Mouse (Mus musculus): ENCODE data around the gene Acsf2. TPM values are rescaled to one million over a fixed set of nuclear protein-coding genes. Genes with fewer than 3 reads are reported as not detected.

Acsf2 gene
- polyA plus RNA-seq, 1 experiment from 2014 or later, result 7.0 TPM

DNA sequence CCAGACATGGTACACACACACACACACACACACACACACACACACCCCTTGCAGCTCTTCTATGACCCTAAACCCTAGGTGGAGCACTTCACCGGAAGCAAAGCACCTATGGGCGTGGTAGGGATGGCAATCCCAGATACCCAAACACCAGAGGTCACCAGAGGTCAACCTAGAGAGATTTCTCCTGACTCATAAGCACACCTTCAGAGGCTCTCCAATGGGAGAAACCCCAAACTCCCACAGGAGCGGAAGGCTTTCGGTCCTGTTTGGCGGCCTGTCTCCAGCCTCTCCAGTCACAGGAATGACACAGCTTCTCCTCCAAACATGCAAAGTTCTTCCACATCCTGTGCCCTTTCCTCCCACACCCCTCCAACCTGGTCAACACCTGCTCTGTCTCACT lies 55.3 kb downstream of the Acsf2 start:
- Histone ChIP-seq H3K27me3 (ENCODE audit: insufficient read depth, low read length) (no peaks in the 10 kb centered on the region), H3K4me1 (replicated peaks; ENCODE audit: insufficient read depth, low read length) (peaks cover 7% of the 10 kb centered on the region; the same call in 1 of the 2 replicates), H3K36me3 (ENCODE audit: insufficient read depth, low read length) (no peaks in the 10 kb centered on the region), H3K9me3 (replicated peaks; ENCODE audit: low read length) (no peaks in the 10 kb centered on the region), H3K4me2 (ENCODE audit: low read length) (no peak overlapping the region), H3K4me3 (replicated peaks; ENCODE audit: low read depth, low read length) (no peak overlapping the region), H3K9ac (ENCODE audit: low read depth, low read length) (no peak overlapping the region), H3K27ac (no peak overlapping the region)
- DNase-seq (ENCODE audit: low spot score) (no peak), ATAC-seq (replicated peaks; ENCODE audit: low FRiP score, low read depth) (no peak)
- 97% methylated on average over 5 of the region's 5 CpGs for WGBS
- no peak for TF ChIP-seq CTCF (IDR thresholded peaks at IDR 0.05; ENCODE audit: low read depth)

DNA sequence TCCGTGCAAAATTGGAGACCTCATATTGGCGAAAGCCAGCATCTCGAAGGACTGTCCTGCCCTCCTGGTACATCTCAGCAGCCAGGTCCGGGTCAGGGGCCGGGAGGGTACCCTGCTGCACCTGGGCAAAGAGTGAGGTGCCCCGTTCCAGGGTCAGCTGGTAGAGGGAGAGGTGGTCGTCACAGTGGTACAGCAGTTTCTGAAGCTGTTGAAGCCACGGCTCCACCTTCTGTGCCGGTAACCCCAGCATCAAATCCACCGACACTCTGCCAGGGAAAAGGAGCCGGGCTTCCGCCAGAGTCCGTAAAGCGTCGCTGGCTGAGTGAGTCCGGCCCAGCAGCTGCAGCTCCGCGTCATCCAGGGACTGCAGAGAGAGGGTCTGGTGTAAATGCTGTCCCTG lies 57.2 kb downstream of the Acsf2 start:
- Histone ChIP-seq H3K36me3 (ENCODE audit: insufficient read depth, low read length) (no peaks in the 10 kb centered on the region), H3K4me2 (ENCODE audit: low read length) (peak overlapping the region; percentile 39), H3K27me3 (ENCODE audit: insufficient read depth, low read length) (no peaks in the 10 kb centered on the region), H3K9ac (ENCODE audit: low read depth, low read length) (no peak overlapping the region), H3K9me3 (replicated peaks; ENCODE audit: low read length) (no peaks in the 10 kb centered on the region), H3K27ac (no peak overlapping the region), H3K4me3 (replicated peaks; ENCODE audit: low read depth, low read length) (no peak overlapping the region), H3K4me1 (replicated peaks; ENCODE audit: insufficient read depth, low read length) (peaks cover 7% of the 10 kb centered on the region; the same call in 1 of the 2 replicates)
- 53% methylated on average over 18 of the region's 18 CpGs for WGBS
- ATAC-seq (replicated peaks; ENCODE audit: low FRiP score, low read depth) (no peak), DNase-seq (ENCODE audit: low spot score) (no peak)
- TF ChIP-seq CTCF (IDR thresholded peaks at IDR 0.05; ENCODE audit: low read depth), result no peak

- ATAC-seq (replicated peaks; ENCODE audit: low FRiP score, low read depth), result no peak
- Histone ChIP-seq H3K27me3 (ENCODE audit: insufficient read depth, low read length) (no peaks in the 10 kb centered on the region), H3K4me2 (ENCODE audit: low read length) (peak overlapping the region; percentile 39), H3K4me1 (replicated peaks; ENCODE audit: insufficient read depth, low read length) (peaks cover 7% of the 10 kb centered on the region; the same call in 1 of the 2 replicates), H3K9ac (ENCODE audit: low read depth, low read length) (no peak overlapping the region), H3K9me3 (replicated peaks; ENCODE audit: low read length) (no peaks in the 10 kb centered on the region), H3K36me3 (ENCODE audit: insufficient read depth, low read length) (no peaks in the 10 kb centered on the region), H3K4me3 (replicated peaks; ENCODE audit: low read depth, low read length) (no peak overlapping the region), H3K27ac (peak overlapping the region; percentile 31; the same call in 1 of the 2 replicates)
- DNase-seq (ENCODE audit: low spot score), result peak; percentile 93
- 21% methylated on average over 9 of the region's 9 CpGs for WGBS
- TF ChIP-seq CTCF (IDR thresholded peaks at IDR 0.05; ENCODE audit: low read depth), result peak; percentile 95
These were observed 57.7 kb downstream of the Acsf2 start for GRCm38 (mm10) chr11:94543932-94544331.

- no peaks in the 10 kb centered on the region for H3K9me3 ChIP-seq (replicated peaks; ENCODE audit: low read length)
- no peak for ATAC-seq (replicated peaks; ENCODE audit: low FRiP score, low read depth)
- no peak for TF ChIP-seq CTCF (IDR thresholded peaks at IDR 0.05; ENCODE audit: low read depth)
- H3K27me3 ChIP-seq (ENCODE audit: insufficient read depth, low read length), result no peaks in the 10 kb centered on the region
- no peaks in the 10 kb centered on the region for H3K36me3 ChIP-seq (ENCODE audit: insufficient read depth, low read length)
- peaks cover 3% of the 10 kb centered on the region; the same call in 1 of the 2 replicates for H3K4me1 ChIP-seq (replicated peaks; ENCODE audit: insufficient read depth, low read length)
- H3K9ac ChIP-seq (ENCODE audit: low read depth, low read length), result no peak overlapping the region
- no peak overlapping the region for H3K4me3 ChIP-seq (replicated peaks; ENCODE audit: low read depth, low read length)
- DNase-seq (ENCODE audit: low spot score), result no peak
- H3K27ac ChIP-seq, result no peak overlapping the region
- WGBS, result 87% methylated on average over 12 of the region's 12 CpGs
- no peak overlapping the region for H3K4me2 ChIP-seq (ENCODE audit: low read length)
These were observed 58.3 kb downstream of the Acsf2 start for GRCm38 (mm10) chr11:94543344-94543743.

DNA sequence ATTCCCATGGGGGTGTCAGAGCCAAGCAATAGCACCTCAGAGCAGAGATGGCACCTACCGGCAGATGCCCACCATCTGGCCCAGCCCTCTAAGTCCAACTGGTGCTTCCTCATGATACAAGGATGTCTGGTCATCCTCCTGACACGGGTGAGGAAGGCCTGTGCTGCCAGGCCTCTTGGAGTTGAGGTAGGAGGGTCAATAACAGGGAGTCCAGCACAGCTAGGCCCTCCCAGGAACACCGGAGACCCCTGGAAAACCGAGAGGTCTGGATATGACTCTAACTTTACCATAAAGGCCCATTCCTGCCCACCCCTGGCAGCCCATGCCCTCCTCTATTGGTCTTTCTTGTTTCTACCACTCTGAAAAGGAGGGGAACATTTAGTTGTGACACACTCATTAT lies 59.3 kb downstream of the Acsf2 start:
- Histone ChIP-seq H3K4me1 (replicated peaks; ENCODE audit: insufficient read depth, low read length) (no peaks in the 10 kb centered on the region), H3K4me3 (replicated peaks; ENCODE audit: low read depth, low read length) (no peak overlapping the region), H3K4me2 (ENCODE audit: low read length) (no peak overlapping the region), H3K27ac (no peak overlapping the region), H3K9me3 (replicated peaks; ENCODE audit: low read length) (no peaks in the 10 kb centered on the region), H3K36me3 (ENCODE audit: insufficient read depth, low read length) (no peaks in the 10 kb centered on the region), H3K9ac (ENCODE audit: low read depth, low read length) (no peak overlapping the region), H3K27me3 (ENCODE audit: insufficient read depth, low read length) (no peaks in the 10 kb centered on the region)
- DNase-seq (ENCODE audit: low spot score), result no peak
- WGBS, result 86% methylated on average over 4 of the region's 4 CpGs
- no peak for TF ChIP-seq CTCF (IDR thresholded peaks at IDR 0.05; ENCODE audit: low read depth)
- no peak for ATAC-seq (replicated peaks; ENCODE audit: low FRiP score, low read depth)

DNA sequence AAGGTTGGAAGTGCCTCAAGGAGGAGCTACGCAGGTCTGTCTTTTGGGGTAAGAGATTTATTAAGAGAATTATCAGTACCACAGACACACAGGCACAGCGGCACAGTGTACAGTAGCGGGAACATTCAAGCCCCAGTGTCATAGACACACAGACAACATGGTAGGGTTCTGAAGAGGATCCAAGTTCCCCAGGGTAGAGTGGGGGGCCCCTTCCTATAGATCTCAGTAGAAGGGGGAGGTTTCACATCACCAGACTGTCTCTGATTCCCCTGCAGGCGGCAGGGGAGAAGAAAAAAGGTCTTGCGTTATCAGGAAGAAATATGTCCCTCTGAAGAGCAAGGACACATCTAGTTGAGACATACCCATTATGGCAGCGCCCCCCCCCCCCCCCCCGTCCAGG lies 61.9 kb downstream of the Acsf2 start:
- no peak for ATAC-seq (replicated peaks; ENCODE audit: low FRiP score, low read depth)
- H3K9ac ChIP-seq (ENCODE audit: low read depth, low read length), result no peak overlapping the region
- no peak overlapping the region for H3K27ac ChIP-seq
- TF ChIP-seq CTCF (IDR thresholded peaks at IDR 0.05; ENCODE audit: low read depth), result no peak
- no peaks in the 10 kb centered on the region for H3K4me1 ChIP-seq (replicated peaks; ENCODE audit: insufficient read depth, low read length)
- H3K27me3 ChIP-seq (ENCODE audit: insufficient read depth, low read length), result no peaks in the 10 kb centered on the region
- 79% methylated on average over 7 of the region's 7 CpGs for WGBS
- no peaks in the 10 kb centered on the region for H3K9me3 ChIP-seq (replicated peaks; ENCODE audit: low read length)
- no peak overlapping the region for H3K4me3 ChIP-seq (replicated peaks; ENCODE audit: low read depth, low read length)
- no peaks in the 10 kb centered on the region for H3K36me3 ChIP-seq (ENCODE audit: insufficient read depth, low read length)
- DNase-seq (ENCODE audit: low spot score), result no peak
- no peak overlapping the region for H3K4me2 ChIP-seq (ENCODE audit: low read length)

- no peaks in the 10 kb centered on the region for H3K36me3 ChIP-seq (ENCODE audit: insufficient read depth, low read length)
- ATAC-seq (replicated peaks; ENCODE audit: low FRiP score, low read depth), result 0 out of 2 replicates have a peak, but pooled peaks have one; percentile 47
- TF ChIP-seq CTCF (IDR thresholded peaks at IDR 0.05; ENCODE audit: low read depth), result no peak
These were observed 62.9 kb downstream of the Acsf2 start for GRCm38 (mm10) chr11:94538733-94539292.

More at GRCm38 (mm10) chr11:94538733-94539292, 62.9 kb downstream of the Acsf2 start:
- Histone ChIP-seq H3K9ac (ENCODE audit: low read depth, low read length) (no peak overlapping the region), H3K27ac (no peak overlapping the region), H3K4me3 (replicated peaks; ENCODE audit: low read depth, low read length) (no peak overlapping the region), H3K4me2 (ENCODE audit: low read length) (no peak overlapping the region), H3K9me3 (replicated peaks; ENCODE audit: low read length) (no peaks in the 10 kb centered on the region), H3K4me1 (replicated peaks; ENCODE audit: insufficient read depth, low read length) (no peaks in the 10 kb centered on the region), H3K27me3 (ENCODE audit: insufficient read depth, low read length) (no peaks in the 10 kb centered on the region)
- no peak for DNase-seq (ENCODE audit: low spot score)
- 51% methylated on average over 8 of the region's 8 CpGs for WGBS
